Mouse (Mus musculus) forebrain, embryonic 15.5 days (tissue): ENCODE results near the gene Coa6. TPM values are rescaled to one million over a fixed set of nuclear protein-coding genes. Genes with fewer than 3 reads are reported as not detected.
"Not testable (repeated sequence)": the region's sequence is repeated elsewhere in the genome, so short reads cannot be mapped to it uniquely, and the experiment has no call there.

Experiments used
- ATAC-seq: fragments of 200-750 bp; cut with Nextera tagmentation; replicated peaks from 2 replicates; pipeline ENCODE4 v1.8.0; 2017; ENCODE audit warnings: mild to moderate bottlenecking, moderate TSS enrichment, moderate library complexity
- H3K27ac ChIP-seq: fragments of 300-500 bp; sonication (generic); replicated peaks from 2 replicates; pipeline ENCODE4 v1.5.1; 2015; ENCODE audit warnings: mild to moderate bottlenecking, inconsistent platforms
- H3K27me3 ChIP-seq: fragments of 300-500 bp; sonication (generic); 2 replicates; pipeline ENCODE4 v1.6.1; 2015; ENCODE audit warnings: inconsistent platforms
- H3K36me3 ChIP-seq: fragments of 300-500 bp; sonication (generic); 2 replicates; pipeline ENCODE4 v1.6.1; 2015; ENCODE audit warnings: mild to moderate bottlenecking, inconsistent platforms
- H3K4me1 ChIP-seq: fragments of 300-500 bp; sonication (generic); 2 replicates; pipeline ENCODE4 v1.6.1; 2015; ENCODE audit warnings: inconsistent platforms
- H3K4me2 ChIP-seq: fragments of 300-500 bp; sonication (generic); replicated peaks from 2 replicates; pipeline ENCODE4 v1.6.1; 2015; ENCODE audit warnings: mild to moderate bottlenecking, inconsistent platforms
- H3K4me3 ChIP-seq: fragments of 300-500 bp; sonication (generic); 2 replicates; pipeline ENCODE4 v1.5.1; 2015; ENCODE audit warnings: mild to moderate bottlenecking, inconsistent platforms
- H3K9ac ChIP-seq: fragments of 300-500 bp; sonication (generic); replicated peaks from 2 replicates; pipeline ENCODE4 v1.6.1; 2015; ENCODE audit warnings: mild to moderate bottlenecking, inconsistent platforms
- H3K9me3 ChIP-seq: fragments of 300-500 bp; sonication (generic); 2 replicates; pipeline ENCODE4 v1.6.1; 2016; ENCODE audit warnings: inconsistent platforms
- WGBS: fragments of 180-500 bp; shearing (Covaris S2); methylation state at CpG from one replicate; pipeline ENCODE4 v1.1.7; 2015; ENCODE audit warnings: mixed read lengths; 5-methylcytosine and 5-hydroxymethylcytosine counted together
- polyA plus RNA-seq: library from polyadenylated mRNA; unstranded; fragments of >200 nt; fragmentation: Nextera tagmentation; extraction: Ambion mirVana; gene quantifications from 2 replicates; pipeline ENCODE4 v1.2.1, GENCODE M21; 2015

The Coa6 gene
- polyA plus RNA-seq, result 42.0 and 47.6 TPM in 2 replicates

DNA sequence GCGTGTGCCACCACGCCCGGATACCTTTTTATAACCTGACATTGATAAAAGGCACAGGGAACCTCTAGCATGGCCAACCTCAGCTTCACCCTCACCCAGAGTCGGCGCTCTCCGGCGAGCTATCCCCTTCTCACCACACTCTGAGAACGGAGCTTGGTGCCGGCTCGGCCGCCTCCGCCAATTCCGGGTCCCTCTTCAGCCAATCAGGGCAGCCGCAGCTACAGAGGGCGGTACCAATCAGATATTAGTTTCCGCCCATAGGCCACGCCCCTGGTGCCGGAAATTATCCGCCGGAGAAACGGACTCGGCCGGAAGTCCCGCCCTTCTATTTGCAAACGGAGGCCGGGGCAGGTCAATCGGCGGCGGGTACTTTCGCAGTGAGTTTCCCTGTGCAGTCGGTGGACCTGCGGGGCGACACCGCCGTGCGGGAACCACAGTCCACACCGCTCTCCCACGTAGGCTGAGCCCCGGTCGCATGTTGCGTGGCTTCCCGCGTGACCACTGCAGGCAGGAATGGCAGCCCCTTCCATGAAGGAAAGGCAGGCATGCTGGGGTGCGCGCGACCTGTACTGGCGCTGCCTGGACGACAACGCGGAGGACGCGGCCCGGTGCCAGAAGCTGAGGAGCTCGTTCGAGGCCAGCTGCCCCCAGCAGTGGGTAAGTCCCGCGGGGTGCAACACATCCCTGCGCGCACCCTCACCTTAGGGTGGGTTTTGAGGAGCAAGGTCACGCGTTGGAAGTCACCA lies at the start of gene Coa6:
Gene Coa6 (plus strand): TSS at position 342 of the 746 bp plus-strand sequence.
- H3K27ac ChIP-seq, result peak within 1 kb of the TSS; percentile 86
- no peaks in the 10 kb centered on the region for H3K9me3 ChIP-seq
- H3K36me3 ChIP-seq, result peaks cover 23% of the 10 kb centered on the region
- WGBS, result under 1% methylated on average over 61 of the region's 61 CpGs
- H3K9ac ChIP-seq, result peak within 1 kb of the TSS; percentile 89
- H3K27me3 ChIP-seq, result no peaks in the 10 kb centered on the region
- peaks cover 19% of the 10 kb centered on the region for H3K4me1 ChIP-seq
- peak within 1 kb of the TSS; percentile 91 for H3K4me3 ChIP-seq
- peak within 1 kb of the TSS; percentile 61 for H3K4me2 ChIP-seq
- peak; percentile 99 for ATAC-seq

DNA sequence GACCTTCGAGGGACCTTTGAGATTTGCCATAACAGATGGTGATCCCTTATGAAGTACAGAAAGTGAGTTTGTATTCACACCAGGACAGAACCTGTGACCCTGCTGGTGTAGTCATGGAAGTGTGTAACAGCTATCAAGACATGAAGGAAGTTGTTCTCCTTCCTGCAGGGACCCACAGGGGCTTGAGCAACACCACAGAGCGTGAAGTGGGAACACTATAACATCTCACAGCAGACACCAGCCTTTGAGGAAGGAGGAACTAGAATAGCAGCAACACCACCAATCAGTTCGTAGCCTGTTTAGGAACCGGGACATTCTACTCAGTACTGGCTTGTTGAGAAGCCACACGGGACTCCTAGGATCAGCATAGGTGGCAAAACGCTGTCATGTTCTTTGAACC lies 42.7 kb upstream of the Coa6 start:
- WGBS, result 89% methylated on average over 6 of the region's 6 CpGs
- no peak overlapping the region for H3K9ac ChIP-seq
- no peak overlapping the region for H3K27ac ChIP-seq
- H3K36me3 ChIP-seq, result no peaks in the 10 kb centered on the region
- no peak overlapping the region for H3K4me3 ChIP-seq
- H3K9me3 ChIP-seq, result no peaks in the 10 kb centered on the region
- no peaks in the 10 kb centered on the region for H3K27me3 ChIP-seq
- no peaks in the 10 kb centered on the region for H3K4me1 ChIP-seq
- ATAC-seq, result no peak
- H3K4me2 ChIP-seq, result no peak overlapping the region

DNA sequence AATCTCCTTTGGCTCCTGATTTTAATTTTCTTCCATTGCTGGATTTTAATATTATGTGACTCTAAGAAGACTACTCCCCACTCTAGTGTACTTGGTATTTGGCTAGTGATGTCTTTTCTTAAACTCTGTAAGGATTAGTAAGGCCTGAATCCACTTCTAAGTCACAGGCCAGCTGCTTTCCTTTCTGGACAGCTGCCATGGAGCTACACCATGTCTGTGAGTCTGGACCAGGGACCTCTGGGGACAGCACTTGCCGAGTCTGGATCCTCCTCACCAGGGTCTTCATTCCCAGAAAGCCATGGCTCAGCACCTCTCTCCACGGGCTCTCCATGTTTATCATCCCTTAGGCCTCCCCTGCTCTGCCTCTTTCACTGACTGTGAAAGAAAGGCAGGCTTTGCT lies 42.2 kb upstream of the Coa6 start:
- no peak overlapping the region for H3K4me3 ChIP-seq
- H3K27me3 ChIP-seq, result no peaks in the 10 kb centered on the region
- H3K4me2 ChIP-seq, result no peak overlapping the region
- WGBS, result 44% methylated on average over 2 of the region's 2 CpGs
- no peak overlapping the region for H3K27ac ChIP-seq
- no peak overlapping the region for H3K9ac ChIP-seq
- no peak for ATAC-seq
- H3K36me3 ChIP-seq, result no peaks in the 10 kb centered on the region
- no peaks in the 10 kb centered on the region for H3K9me3 ChIP-seq
- no peaks in the 10 kb centered on the region for H3K4me1 ChIP-seq

DNA sequence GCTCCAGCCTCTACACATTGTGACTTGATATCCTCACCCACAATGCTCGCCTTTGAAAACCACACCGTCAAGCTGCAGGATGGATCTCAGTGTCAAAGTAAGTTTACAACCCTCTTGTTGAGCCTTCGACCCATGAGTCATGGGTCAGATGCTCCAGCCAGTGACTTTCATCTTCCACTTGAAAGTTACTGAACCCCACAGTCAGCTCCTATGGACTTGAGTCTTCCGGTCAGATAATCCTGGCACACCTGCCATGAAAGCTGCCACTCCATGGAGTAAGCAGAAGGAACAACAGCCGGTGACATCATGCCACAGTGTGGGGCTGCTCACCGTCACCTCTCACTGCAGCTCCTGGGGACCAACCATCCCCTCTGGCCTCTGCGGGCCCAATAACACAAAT lies 41.0 kb upstream of the Coa6 start:
- H3K9me3 ChIP-seq, result no peaks in the 10 kb centered on the region
- no peak overlapping the region for H3K4me3 ChIP-seq
- H3K27ac ChIP-seq, result no peak overlapping the region
- H3K4me2 ChIP-seq, result no peak overlapping the region
- H3K27me3 ChIP-seq, result no peaks in the 10 kb centered on the region
- no peak for ATAC-seq
- H3K9ac ChIP-seq, result no peak overlapping the region
- H3K36me3 ChIP-seq, result no peaks in the 10 kb centered on the region
- no peaks in the 10 kb centered on the region for H3K4me1 ChIP-seq
- 87% methylated on average over 7 of the region's 7 CpGs for WGBS

DNA sequence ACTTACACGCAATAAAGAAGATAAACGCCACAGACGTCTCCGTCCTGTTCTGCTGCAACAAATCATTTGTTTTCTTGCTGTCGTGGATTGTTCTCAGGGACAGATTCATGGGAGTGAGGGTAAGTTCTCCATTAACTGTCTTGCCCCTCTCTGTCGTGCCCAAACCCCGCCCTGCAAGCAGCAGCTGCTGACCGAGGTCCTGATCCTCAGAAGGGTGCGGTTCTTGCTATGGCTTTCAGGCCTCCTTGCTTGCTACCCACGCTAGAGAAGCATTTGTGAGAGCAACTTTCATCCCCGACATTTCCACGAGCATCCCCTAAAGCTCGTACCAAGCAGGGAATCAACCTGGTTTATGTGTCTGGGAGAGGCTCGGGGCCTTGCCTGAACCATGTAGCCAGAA lies 40.1 kb upstream of the Coa6 start:
- no peak for ATAC-seq
- Histone ChIP-seq H3K27ac (no peak overlapping the region), H3K36me3 (no peaks in the 10 kb centered on the region), H3K4me3 (no peak overlapping the region), H3K4me1 (no peaks in the 10 kb centered on the region), H3K9me3 (no peaks in the 10 kb centered on the region), H3K4me2 (no peak overlapping the region), H3K9ac (no peak overlapping the region), H3K27me3 (no peaks in the 10 kb centered on the region)
- WGBS, result 46% methylated on average over 14 of the region's 14 CpGs

DNA sequence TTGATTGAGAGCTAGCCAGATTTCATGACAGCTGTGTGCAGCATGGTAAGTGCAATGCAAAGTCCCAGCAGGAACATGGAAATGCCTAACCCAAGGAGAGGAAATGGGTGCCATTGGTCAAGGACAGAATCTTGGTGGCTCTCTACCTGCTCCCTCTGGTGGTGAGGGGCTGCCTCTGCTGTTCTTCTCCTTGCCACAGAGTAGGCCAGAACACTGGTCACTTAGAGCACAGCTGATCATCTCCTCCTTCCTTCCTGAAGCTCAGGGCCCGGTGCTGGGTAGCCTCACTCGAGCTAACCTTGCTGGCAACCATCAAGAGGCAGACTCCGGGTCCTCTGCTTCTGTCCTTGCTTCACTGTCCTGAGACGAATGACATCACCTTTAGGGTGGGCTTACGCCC lies 39.6 kb upstream of the Coa6 start:
- Histone ChIP-seq H3K4me2 (no peak overlapping the region), H3K4me1 (no peaks in the 10 kb centered on the region), H3K9me3 (no peaks in the 10 kb centered on the region), H3K27me3 (no peaks in the 10 kb centered on the region), H3K36me3 (no peaks in the 10 kb centered on the region), H3K27ac (no peak overlapping the region), H3K9ac (no peak overlapping the region), H3K4me3 (no peak overlapping the region)
- 58% methylated on average over 5 of the region's 5 CpGs for WGBS
- ATAC-seq, result no peak

DNA sequence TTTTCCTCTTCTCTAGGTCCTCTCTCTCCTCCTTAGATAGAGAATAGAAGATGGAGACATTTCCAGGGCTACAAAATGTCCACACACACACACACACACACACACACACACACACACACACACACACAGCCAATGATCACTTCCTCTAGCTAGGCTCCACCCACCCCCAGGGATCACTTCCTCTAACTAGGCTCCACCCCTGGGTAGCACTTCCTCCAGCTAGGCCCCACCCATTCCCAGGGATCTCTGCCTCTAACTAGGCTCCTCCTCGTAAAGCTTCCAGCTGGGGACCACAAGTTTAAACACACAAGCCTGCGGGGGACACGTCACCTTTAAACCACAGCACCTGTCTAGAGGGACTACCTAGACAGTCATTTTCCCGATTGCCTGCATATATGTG lies 34.7 kb upstream of the Coa6 start:
- Histone ChIP-seq H3K4me2 (no peak overlapping the region), H3K4me3 (no peak overlapping the region), H3K36me3 (no peaks in the 10 kb centered on the region), H3K27ac (no peak overlapping the region), H3K4me1 (no peaks in the 10 kb centered on the region), H3K9ac (no peak overlapping the region), H3K9me3 (no peaks in the 10 kb centered on the region), H3K27me3 (no peaks in the 10 kb centered on the region)
- ATAC-seq, result no peak
- WGBS, result 92% methylated on average over 4 of the region's 4 CpGs

DNA sequence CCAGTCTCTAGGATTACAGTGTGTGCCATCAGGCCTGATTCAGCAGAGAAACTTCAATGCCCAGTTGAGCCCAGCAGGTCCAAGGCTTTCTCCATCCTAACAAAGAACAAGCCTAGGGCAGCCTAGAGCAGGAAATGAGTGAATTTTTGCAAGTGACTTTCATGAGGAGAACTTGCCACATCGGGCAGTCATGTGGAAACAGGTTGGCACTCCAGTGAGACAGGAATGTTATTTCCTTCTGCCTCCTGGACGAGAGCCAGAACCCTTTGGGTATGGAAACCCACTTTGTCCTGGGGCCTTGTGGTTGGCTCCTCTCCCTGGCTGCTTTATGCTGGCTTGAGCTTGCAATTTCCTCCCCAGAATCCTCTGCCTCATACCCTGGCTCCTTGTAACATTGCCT lies 30.8 kb upstream of the Coa6 start:
- Histone ChIP-seq H3K9me3 (no peaks in the 10 kb centered on the region), H3K4me1 (peaks cover 5% of the 10 kb centered on the region), H3K27me3 (no peaks in the 10 kb centered on the region), H3K4me3 (no peak overlapping the region), H3K9ac (no peak overlapping the region), H3K27ac (no peak overlapping the region), H3K36me3 (no peaks in the 10 kb centered on the region), H3K4me2 (no peak overlapping the region)
- ATAC-seq, result no peak; the same call in 1 of the 2 replicates
- 43% methylated on average over 2 of the region's 2 CpGs for WGBS

DNA sequence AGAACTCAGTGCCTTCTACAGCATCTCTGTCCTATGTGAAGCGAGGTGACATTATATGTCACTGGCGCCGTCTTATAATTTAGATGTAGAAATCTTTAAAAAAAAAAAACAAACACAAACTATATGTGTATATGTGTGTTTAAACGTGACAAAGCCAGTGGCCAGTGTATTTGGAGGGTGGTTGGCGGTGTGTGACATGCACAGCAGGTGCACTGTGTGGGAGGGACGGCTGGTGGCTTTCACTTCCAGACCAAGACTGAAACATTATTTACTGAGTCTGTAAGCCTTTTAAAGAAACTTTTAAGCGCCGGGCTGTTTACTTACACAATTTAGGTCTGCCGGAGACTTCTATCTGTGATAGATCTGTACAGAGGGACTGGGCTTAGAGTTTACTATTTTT lies 26.9 kb upstream of the Coa6 start:
- Histone ChIP-seq H3K27ac (no peak overlapping the region), H3K4me2 (no peak overlapping the region), H3K4me3 (no peak overlapping the region), H3K9ac (no peak overlapping the region), H3K27me3 (no peaks in the 10 kb centered on the region), H3K4me1 (peaks cover 5% of the 10 kb centered on the region), H3K9me3 (no peaks in the 10 kb centered on the region), H3K36me3 (no peaks in the 10 kb centered on the region)
- ATAC-seq, result no peak
- 69% methylated on average over 9 of the region's 9 CpGs for WGBS

DNA sequence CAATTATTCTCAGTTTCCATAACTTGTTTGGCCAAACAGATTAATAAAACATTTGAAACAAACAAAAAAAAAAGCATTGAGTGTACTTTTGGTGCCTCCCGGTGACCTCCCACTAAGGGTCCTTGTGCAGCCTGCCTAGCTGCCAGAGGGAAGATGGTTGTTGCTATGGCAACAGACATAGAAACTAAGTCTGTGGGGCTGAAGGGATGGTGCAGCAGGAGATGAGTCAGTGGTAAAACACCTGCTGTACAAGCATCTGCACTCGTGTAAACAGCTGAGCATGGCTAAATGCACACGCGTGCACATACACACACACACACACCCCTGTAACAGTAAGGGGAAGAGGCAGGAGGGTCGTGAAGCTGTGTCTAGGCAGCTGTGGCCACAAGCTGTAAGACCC lies 26.4 kb upstream of the Coa6 start:
- no peak for ATAC-seq
- Histone ChIP-seq H3K36me3 (no peaks in the 10 kb centered on the region), H3K9me3 (no peaks in the 10 kb centered on the region), H3K4me3 (no peak overlapping the region), H3K9ac (no peak overlapping the region), H3K27ac (no peak overlapping the region), H3K27me3 (no peaks in the 10 kb centered on the region), H3K4me1 (peaks cover 5% of the 10 kb centered on the region), H3K4me2 (no peak overlapping the region)
- 46% methylated on average over 5 of the region's 5 CpGs for WGBS

DNA sequence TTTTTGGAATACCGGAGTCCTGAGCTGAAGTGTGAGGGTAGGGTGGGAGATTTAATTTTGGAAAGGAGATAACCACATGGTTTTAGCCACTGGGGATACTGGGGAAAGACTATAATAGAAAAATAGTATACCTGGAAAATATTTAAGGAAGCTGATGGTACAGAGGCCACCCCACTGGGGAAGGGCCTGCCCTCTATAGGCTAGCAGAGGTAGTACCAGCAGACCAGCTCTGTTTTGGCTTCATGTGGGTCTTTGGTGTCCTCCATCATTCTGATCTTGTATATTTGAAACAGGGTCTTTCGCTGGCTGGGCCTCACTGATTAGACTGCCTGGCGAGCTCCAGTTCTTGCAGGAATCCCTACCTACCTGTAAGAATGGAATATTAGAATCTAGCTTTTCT lies 24.0 kb upstream of the Coa6 start:
- Histone ChIP-seq H3K9me3 (no peaks in the 10 kb centered on the region), H3K9ac (no peak overlapping the region), H3K4me3 (no peak overlapping the region), H3K27me3 (no peaks in the 10 kb centered on the region), H3K4me2 (no peak overlapping the region), H3K4me1 (peaks cover 5% of the 10 kb centered on the region), H3K27ac (no peak overlapping the region), H3K36me3 (no peaks in the 10 kb centered on the region)
- no peak for ATAC-seq
- 85% methylated on average over 3 of the region's 3 CpGs for WGBS

DNA sequence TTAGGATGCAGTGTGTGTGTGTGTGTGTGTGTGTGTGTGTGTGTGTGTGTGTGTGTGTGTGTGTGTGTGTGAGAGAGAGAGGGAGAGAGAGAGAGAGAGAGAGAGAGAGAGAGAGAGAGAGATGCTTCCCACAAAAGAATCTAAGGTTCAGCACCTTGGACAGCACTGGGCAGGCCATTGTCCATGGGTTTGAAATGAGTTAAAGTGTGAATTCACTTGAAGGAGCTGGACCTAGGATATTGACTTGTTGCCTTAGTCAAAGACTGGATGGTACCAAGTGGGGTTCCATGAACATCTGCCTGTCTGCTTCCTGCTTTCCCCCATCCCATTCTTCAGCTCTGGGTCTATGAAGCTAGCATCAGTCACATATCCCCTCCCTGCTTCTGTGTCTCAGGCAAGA lies 17.8 kb upstream of the Coa6 start:
- not testable (repeated sequence) for ATAC-seq, H3K9ac ChIP-seq, H3K27me3 ChIP-seq, H3K36me3 ChIP-seq, H3K4me3 ChIP-seq, H3K4me2 ChIP-seq, H3K9me3 ChIP-seq, H3K4me1 ChIP-seq
- H3K27ac ChIP-seq, result 0 out of 2 replicates have a peak overlapping the region, but pooled peaks have one; percentile 34

DNA sequence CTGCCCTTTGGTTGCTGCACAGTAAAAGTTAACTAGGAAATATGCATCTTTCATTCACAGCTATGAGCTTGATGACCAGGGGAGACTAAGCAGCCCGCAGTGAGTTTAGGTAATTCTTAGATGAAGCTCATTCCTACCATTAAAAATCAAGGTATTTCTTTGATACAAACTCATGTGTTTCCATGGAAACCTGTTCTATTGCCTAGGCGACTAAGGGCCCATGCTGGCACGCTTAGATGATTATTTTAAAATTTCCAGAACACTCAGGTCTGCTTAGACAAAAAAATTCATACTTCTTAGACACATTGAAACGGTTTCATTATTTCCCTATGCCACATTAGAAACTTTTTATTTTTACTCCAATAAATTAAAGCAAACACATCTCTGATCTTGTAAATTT lies 17.3 kb upstream of the Coa6 start:
- Histone ChIP-seq H3K4me3 (no peak overlapping the region), H3K27ac (peak overlapping the region; percentile 34; the same call in 1 of the 2 replicates), H3K36me3 (no peaks in the 10 kb centered on the region), H3K9ac (no peak overlapping the region), H3K4me2 (no peak overlapping the region), H3K27me3 (no peaks in the 10 kb centered on the region), H3K4me1 (no peaks in the 10 kb centered on the region), H3K9me3 (no peaks in the 10 kb centered on the region)
- 71% methylated on average over 4 of the region's 4 CpGs for WGBS
- ATAC-seq, result no peak
